Mouse (Mus musculus) testis, adult 2 months (tissue): ENCODE results near the gene Dst. TPM values are rescaled to one million over a fixed set of nuclear protein-coding genes. Genes with fewer than 3 reads are reported as not detected.

Experiments used
- H3K27ac ChIP-seq: fragments of 200-500 bp; 2 replicates; pipeline ENCODE4 v1.5.1; 2012; ENCODE audit warnings: low read depth, low read length; ENCODE audit not compliant: control insufficient read depth, insufficient read depth
- H3K27me3 ChIP-seq: fragments of 200-500 bp; 2 replicates; pipeline ENCODE4 v1.6.1; 2012; ENCODE audit warnings: mild to moderate bottlenecking, low read length, moderate library complexity; ENCODE audit not compliant: control insufficient read depth, insufficient read depth
- H3K36me3 ChIP-seq: fragments of 200-500 bp; 2 replicates; pipeline ENCODE4 v1.6.1; 2012; ENCODE audit warnings: mild to moderate bottlenecking, low read length; ENCODE audit not compliant: control insufficient read depth, insufficient read depth
- H3K4me1 ChIP-seq: fragments of 200-500 bp; 2 replicates; pipeline ENCODE4 v1.6.1; 2012; ENCODE audit warnings: low read length; ENCODE audit not compliant: control insufficient read depth, insufficient read depth
- H3K4me3 ChIP-seq: fragments of 200-500 bp; 2 replicates; pipeline ENCODE4 v1.5.1; 2012; ENCODE audit warnings: low read depth, mild to moderate bottlenecking, low read length, moderate library complexity, mixed read lengths; ENCODE audit not compliant: control insufficient read depth
- CTCF ChIP-seq: fragments of 200-500 bp; IDR thresholded peaks from 2 replicates; pipeline ENCODE4 v1.5.1; 2012; ENCODE audit warnings: low read depth, mild to moderate bottlenecking, inconsistent platforms, low read length, moderate library complexity; ENCODE audit not compliant: control insufficient read depth, insufficient read depth, insufficient replicate concordance
- POLR2A ChIP-seq: fragments of 200-500 bp; IDR thresholded peaks from 2 replicates; pipeline ENCODE4 v1.6.1; 2012; ENCODE audit warnings: low read depth, mild to moderate bottlenecking, inconsistent platforms, low read length, moderate library complexity; ENCODE audit not compliant: control insufficient read depth
- polyA plus RNA-seq: library from polyadenylated mRNA; depleted of rRNA; stranded (reverse); fragments of >200 nt; gene quantifications from 2 replicates; pipeline ENCODE4 v1.2.3, GENCODE M21; 2012

Dst gene
- polyA plus RNA-seq, 1 experiment, result 33.0 TPM

- Histone ChIP-seq H3K36me3 (no peaks in the 10 kb centered on the region), H3K4me1 (no peaks in the 10 kb centered on the region), H3K27me3 (no peaks in the 10 kb centered on the region), H3K27ac (no peak overlapping the region), H3K4me3 (no peak overlapping the region)
- TF ChIP-seq CTCF, result no peak
- TF ChIP-seq POLR2A, result no peak
These were observed 17.3 kb downstream of the Dst start for GRCm38 (mm10) chr1:33925283-33925682.

- no peak for TF ChIP-seq POLR2A
- no peaks in the 10 kb centered on the region for H3K27me3 ChIP-seq
- H3K4me1 ChIP-seq, result no peaks in the 10 kb centered on the region
- H3K27ac ChIP-seq, result no peak overlapping the region
- no peak overlapping the region for H3K4me3 ChIP-seq
- H3K36me3 ChIP-seq, result no peaks in the 10 kb centered on the region
These were observed 19.4 kb downstream of the Dst start for GRCm38 (mm10) chr1:33927466-33927865.

DNA sequence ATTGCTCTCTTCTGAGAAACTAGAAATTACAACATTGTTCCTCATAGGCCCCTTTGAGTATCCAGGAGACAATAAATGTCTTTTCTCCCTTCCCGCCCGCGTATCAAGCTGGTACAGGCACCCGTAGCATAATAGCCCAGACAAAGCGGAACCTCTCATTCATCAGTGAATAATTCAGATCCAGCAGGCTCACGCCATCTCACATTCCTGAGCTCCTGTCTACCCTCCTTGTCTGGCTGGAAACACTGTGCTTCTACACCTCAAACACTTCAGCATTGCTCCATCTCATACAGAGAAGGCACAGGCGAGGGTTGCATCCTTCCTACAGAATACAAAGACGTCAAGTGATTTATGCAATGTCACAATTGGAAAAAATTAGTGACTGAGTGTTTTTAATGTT is 23.8 kb downstream of the Dst start:
- Histone ChIP-seq H3K27ac (no peak overlapping the region), H3K27me3 (no peaks in the 10 kb centered on the region), H3K4me3 (no peak overlapping the region), H3K36me3 (no peaks in the 10 kb centered on the region), H3K4me1 (no peaks in the 10 kb centered on the region)
- TF ChIP-seq CTCF, result no peak

DNA sequence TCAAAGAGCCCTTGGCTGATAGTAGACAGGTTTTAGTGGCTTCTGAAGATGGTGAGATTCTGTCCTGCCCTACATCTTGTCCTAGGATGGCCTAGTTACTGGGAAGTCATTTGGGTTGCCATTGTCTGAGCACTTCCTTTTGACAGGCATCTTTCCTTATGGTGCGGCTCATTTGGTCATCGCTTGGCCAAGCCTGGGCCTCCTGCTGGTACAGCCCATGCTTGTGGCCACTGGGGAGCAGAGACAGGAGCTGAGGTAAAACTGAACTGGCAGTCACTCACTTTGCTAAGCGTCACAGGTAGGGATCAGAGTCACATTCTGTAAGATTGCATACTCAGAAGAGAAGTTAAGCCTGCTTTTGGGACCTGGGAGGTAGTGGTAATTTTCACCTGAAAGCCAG is 24.2 kb downstream of the Dst start:
- no peaks in the 10 kb centered on the region for H3K4me1 ChIP-seq
- H3K27ac ChIP-seq, result no peak overlapping the region
- H3K36me3 ChIP-seq, result no peaks in the 10 kb centered on the region
- no peak overlapping the region for H3K4me3 ChIP-seq
- TF ChIP-seq CTCF (no peak), POLR2A (no peak)
- H3K27me3 ChIP-seq, result no peaks in the 10 kb centered on the region

GRCm38 (mm10) chr1:33932845-33933499 is 24.9 kb downstream of the Dst start:
- H3K36me3 ChIP-seq, result no peaks in the 10 kb centered on the region
- H3K27ac ChIP-seq, result no peak overlapping the region
- TF ChIP-seq CTCF, result no peak
- no peak for TF ChIP-seq POLR2A
- no peak overlapping the region for H3K4me3 ChIP-seq
- H3K4me1 ChIP-seq, result no peaks in the 10 kb centered on the region
- no peaks in the 10 kb centered on the region for H3K27me3 ChIP-seq

DNA sequence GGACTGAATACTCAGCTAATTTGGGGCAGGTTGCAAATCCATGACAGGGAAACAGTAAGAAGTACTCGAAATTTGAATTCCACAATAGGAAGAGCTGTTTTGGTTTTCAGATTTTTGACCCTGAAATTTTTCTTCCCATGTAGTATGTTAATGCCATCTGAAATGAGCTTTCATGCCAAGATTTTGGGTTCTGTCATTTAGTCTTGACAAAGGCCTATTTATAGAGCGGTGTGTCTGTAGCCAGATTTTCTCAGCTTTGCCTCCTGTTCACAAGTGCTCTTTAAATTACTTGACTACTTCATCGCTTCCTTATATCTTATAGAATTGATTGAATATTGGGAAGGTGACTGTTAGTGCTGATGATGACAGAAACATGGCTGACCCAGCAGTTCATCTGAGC is 27.9 kb downstream of the Dst start:
- H3K4me3 ChIP-seq, result no peak overlapping the region
- H3K36me3 ChIP-seq, result no peaks in the 10 kb centered on the region
- H3K27ac ChIP-seq, result no peak overlapping the region
- H3K4me1 ChIP-seq, result no peaks in the 10 kb centered on the region
- no peaks in the 10 kb centered on the region for H3K27me3 ChIP-seq
- TF ChIP-seq POLR2A, result no peak
- no peak for TF ChIP-seq CTCF

DNA sequence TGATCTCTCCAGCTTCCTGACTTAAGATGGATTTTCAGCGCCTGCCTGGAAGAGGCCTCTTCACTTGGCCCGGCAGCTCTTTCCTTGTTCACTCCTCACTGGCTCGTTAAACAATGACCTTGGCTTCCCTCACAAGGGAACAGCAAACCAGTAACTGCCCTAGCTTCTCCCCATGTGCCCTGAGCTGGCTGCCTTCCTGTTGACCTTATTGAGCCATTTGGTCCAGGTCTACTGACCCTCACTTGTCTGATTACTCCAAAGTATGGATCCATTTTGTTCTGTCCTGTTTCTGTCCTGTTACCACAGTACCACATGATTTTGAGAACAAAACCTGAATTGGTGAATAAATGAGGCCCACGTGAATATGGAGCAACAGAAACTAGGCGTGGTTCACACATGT is 31.8 kb downstream of the Dst start:
- TF ChIP-seq CTCF, result no peak
- no peak for TF ChIP-seq POLR2A

GRCm38 (mm10) chr1:33940364-33940928 is 32.4 kb downstream of the Dst start:
- peaks cover 7% of the 10 kb centered on the region for H3K4me1 ChIP-seq
- H3K27ac ChIP-seq, result no peak overlapping the region
- TF ChIP-seq CTCF (no peak), POLR2A (no peak)

More for the DNA sequence above, 31.8 kb downstream of the Dst start:
- no peaks in the 10 kb centered on the region for H3K27me3 ChIP-seq
- H3K27ac ChIP-seq, result no peak overlapping the region
- no peaks in the 10 kb centered on the region for H3K36me3 ChIP-seq
- H3K4me1 ChIP-seq, result peaks cover 3% of the 10 kb centered on the region
- no peak overlapping the region for H3K4me3 ChIP-seq

More at GRCm38 (mm10) chr1:33940364-33940928, 32.4 kb downstream of the Dst start:
- no peaks in the 10 kb centered on the region for H3K36me3 ChIP-seq
- no peaks in the 10 kb centered on the region for H3K27me3 ChIP-seq
- H3K4me3 ChIP-seq, result no peak overlapping the region
